Mouse (Mus musculus): Measurements from ENCODE around the gene Chga. TPM values are rescaled to one million over a fixed set of nuclear protein-coding genes. Genes with fewer than 3 reads are reported as not detected.

Chga gene
- total and polyA plus RNA-seq, 3 experiments, result not detected

- TF ChIP-seq ZC3H11A (IDR thresholded peaks at IDR 0.05; ENCODE audit: low read depth, low read length), result no peak
- TF ChIP-seq ELF1 (IDR thresholded peaks at IDR 0.05; ENCODE audit: low read depth, low read length), result no peak
- no peak for TF ChIP-seq USF2 (IDR thresholded peaks at IDR 0.05; ENCODE audit: borderline replicate concordance in 1 of 2, insufficient read depth in 1 of 2, low read depth in 1 of 2, low read length in 2 of 2)
- TF ChIP-seq POLR2A (IDR thresholded peaks at IDR 0.05; ENCODE audit: control insufficient read depth in 1 of 2, insufficient read depth in 1 of 2, low read depth in 1 of 2, low read length in 2 of 2, poor library complexity in 1 of 2), result no peak
- no peak for TF ChIP-seq CTCF (IDR thresholded peaks at IDR 0.05 in 2 of 3, conservative IDR thresholded peaks at IDR 0.05 in 1 of 3; ENCODE audit: control insufficient read depth in 1 of 3, insufficient read depth in 1 of 3, low read depth in 2 of 3, low read length in 3 of 3, poor library complexity in 1 of 3, severe bottlenecking in 1 of 3)
- TF ChIP-seq POLR2AphosphoS2 (IDR thresholded peaks at IDR 0.05; ENCODE audit: low read length), result no peak
- TF ChIP-seq ZKSCAN1 (IDR thresholded peaks at IDR 0.05; ENCODE audit: low read depth, low read length), result no peak
- TF ChIP-seq TAL1 (IDR thresholded peaks at IDR 0.05; ENCODE audit: low read length), result no peak
- TF ChIP-seq SIN3A (IDR thresholded peaks at IDR 0.05; ENCODE audit: low read length), result no peak
- no peak for TF ChIP-seq HCFC1 (IDR thresholded peaks at IDR 0.05; ENCODE audit: low read depth, low read length)
- TF ChIP-seq E2F4 (IDR thresholded peaks at IDR 0.05; ENCODE audit: borderline replicate concordance, low read depth, low read length), result no peak
- TF ChIP-seq TCF12 (IDR thresholded peaks at IDR 0.05; ENCODE audit: low read depth, low read length), result no peak
- no peaks in the 10 kb centered on the region for H3K9me3 ChIP-seq (replicated peaks; ENCODE audit: insufficient read depth, low read length)
- H3K4me1 ChIP-seq (ENCODE audit: control insufficient read depth in 1 of 2, insufficient read depth in 2 of 2, low read length in 2 of 2), result no peaks in the 10 kb centered on the region
- H3K4me3 ChIP-seq (ENCODE audit: control insufficient read depth in 1 of 2, insufficient read depth in 1 of 2, low read depth in 2 of 2, low read length in 2 of 2), result no peak overlapping the region
- no peaks in the 10 kb centered on the region; a peak in 1 of 4 replicates for H3K36me3 ChIP-seq (ENCODE audit: control insufficient read depth in 1 of 2, insufficient read depth in 2 of 2, low read length in 2 of 2)
- H3K9ac ChIP-seq (ENCODE audit: control insufficient read depth, low read depth, low read length, poor library complexity, severe bottlenecking), result no peak overlapping the region
- H3K27ac ChIP-seq (ENCODE audit: control insufficient read depth, low read depth, low read length), result no peak overlapping the region
- H3K27me3 ChIP-seq (ENCODE audit: control insufficient read depth in 1 of 2, insufficient read depth in 2 of 2, low read length in 2 of 2), result no peaks in the 10 kb centered on the region
- no peak for DNase-seq (ENCODE audit: low read depth, low spot score)
- H3K79me2 ChIP-seq (ENCODE audit: control insufficient read depth, insufficient read depth, low read length, poor library complexity), result no peaks in the 10 kb centered on the region
Observed at GRCm38 (mm10) chr12:102593699-102594098, 38.9 kb downstream of the Chga start.

GRCm38 (mm10) chr12:102594627-102595026 lies 39.9 kb downstream of the Chga start:
- peaks cover 0 to 1% of the 10 kb centered on the region in 2 experiments; a peak in 2 of 4 replicates for H3K36me3 ChIP-seq (ENCODE audit: control insufficient read depth in 1 of 2, insufficient read depth in 2 of 2, low read length in 2 of 2)

GRCm38 (mm10) chr12:102596410-102596809 lies 41.6 kb downstream of the Chga start:
- TF ChIP-seq POLR2AphosphoS5 (IDR thresholded peaks at IDR 0.05; ENCODE audit: borderline replicate concordance, low read depth, low read length) (no peak), GABPA (IDR thresholded peaks at IDR 0.05; ENCODE audit: low read depth, low read length) (no peak), CTCF (IDR thresholded peaks at IDR 0.05 in 2 of 3, conservative IDR thresholded peaks at IDR 0.05 in 1 of 3; ENCODE audit: control insufficient read depth in 1 of 3, insufficient read depth in 1 of 3, low read depth in 2 of 3, low read length in 3 of 3, poor library complexity in 1 of 3, severe bottlenecking in 1 of 3) (peak; percentile 69 to 88 (median 76)), TAL1 (IDR thresholded peaks at IDR 0.05; ENCODE audit: low read length) (no peak), RAD21 (IDR thresholded peaks at IDR 0.05; ENCODE audit: low read depth, low read length) (peak; percentile 45), MYC (IDR thresholded peaks at IDR 0.05; ENCODE audit: low read depth, low read length) (no peak), TBP (IDR thresholded peaks at IDR 0.05; ENCODE audit: low read depth, low read length) (no peak), TCF12 (IDR thresholded peaks at IDR 0.05; ENCODE audit: low read depth, low read length) (no peak), EP300 (IDR thresholded peaks at IDR 0.05; ENCODE audit: low read depth in 1 of 2, low read length in 2 of 2) (no peak), RCOR1 (IDR thresholded peaks at IDR 0.05; ENCODE audit: low read depth, low read length) (no peak), ELF1 (IDR thresholded peaks at IDR 0.05; ENCODE audit: low read depth, low read length) (no peak), ZC3H11A (IDR thresholded peaks at IDR 0.05; ENCODE audit: low read depth, low read length) (peak; percentile 8; the same call in 1 of the 2 replicates), SMC3 (IDR thresholded peaks at IDR 0.05; ENCODE audit: low read depth, low read length) (peak; percentile 35), MYB (IDR thresholded peaks at IDR 0.05; ENCODE audit: low read depth, low read length) (no peak), POLR2AphosphoS2 (IDR thresholded peaks at IDR 0.05; ENCODE audit: low read length) (no peak)
- H3K4me3 ChIP-seq (ENCODE audit: control insufficient read depth in 1 of 2, insufficient read depth in 1 of 2, low read depth in 2 of 2, low read length in 2 of 2), result no peak overlapping the region
- H3K9ac ChIP-seq (ENCODE audit: control insufficient read depth, low read depth, low read length, poor library complexity, severe bottlenecking), result no peak overlapping the region
- DNase-seq (ENCODE audit: low read depth, low spot score), result peak; percentile 36
- H3K36me3 ChIP-seq (ENCODE audit: control insufficient read depth in 1 of 2, insufficient read depth in 2 of 2, low read length in 2 of 2), result peaks cover 0 to 1% of the 10 kb centered on the region in 2 experiments; a peak in 2 of 4 replicates
- no peaks in the 10 kb centered on the region for H3K79me2 ChIP-seq (ENCODE audit: control insufficient read depth, insufficient read depth, low read length, poor library complexity)
- no peaks in the 10 kb centered on the region for H3K9me3 ChIP-seq (replicated peaks; ENCODE audit: insufficient read depth, low read length)
- H3K4me1 ChIP-seq (ENCODE audit: control insufficient read depth in 1 of 2, insufficient read depth in 2 of 2, low read length in 2 of 2), result no peaks in the 10 kb centered on the region
- no peaks in the 10 kb centered on the region for H3K27me3 ChIP-seq (ENCODE audit: control insufficient read depth in 1 of 2, insufficient read depth in 2 of 2, low read length in 2 of 2)
- H3K27ac ChIP-seq (ENCODE audit: control insufficient read depth, low read depth, low read length), result no peak overlapping the region

More at GRCm38 (mm10) chr12:102594627-102595026, 39.9 kb downstream of the Chga start:
- no peaks in the 10 kb centered on the region for H3K4me1 ChIP-seq (ENCODE audit: control insufficient read depth in 1 of 2, insufficient read depth in 2 of 2, low read length in 2 of 2)
- H3K79me2 ChIP-seq (ENCODE audit: control insufficient read depth, insufficient read depth, low read length, poor library complexity), result no peaks in the 10 kb centered on the region
- TF ChIP-seq GABPA (IDR thresholded peaks at IDR 0.05; ENCODE audit: low read depth, low read length) (no peak), SMC3 (IDR thresholded peaks at IDR 0.05; ENCODE audit: low read depth, low read length) (no peak), CTCF (IDR thresholded peaks at IDR 0.05 in 2 of 3, conservative IDR thresholded peaks at IDR 0.05 in 1 of 3; ENCODE audit: control insufficient read depth in 1 of 3, insufficient read depth in 1 of 3, low read depth in 2 of 3, low read length in 3 of 3, poor library complexity in 1 of 3, severe bottlenecking in 1 of 3) (peak in 1 of 3 experiments; percentile 11; a peak in 1 of 6 replicates), MAFK (IDR thresholded peaks at IDR 0.05; ENCODE audit: borderline replicate concordance, low read depth, low read length) (no peak), MYC (IDR thresholded peaks at IDR 0.05; ENCODE audit: low read depth, low read length) (no peak), HCFC1 (IDR thresholded peaks at IDR 0.05; ENCODE audit: low read depth, low read length) (no peak)
- H3K27ac ChIP-seq (ENCODE audit: control insufficient read depth, low read depth, low read length), result no peak overlapping the region
- DNase-seq (ENCODE audit: low read depth, low spot score), result no peak
- no peaks in the 10 kb centered on the region for H3K27me3 ChIP-seq (ENCODE audit: control insufficient read depth in 1 of 2, insufficient read depth in 2 of 2, low read length in 2 of 2)
- no peak overlapping the region for H3K9ac ChIP-seq (ENCODE audit: control insufficient read depth, low read depth, low read length, poor library complexity, severe bottlenecking)
- no peak overlapping the region for H3K4me3 ChIP-seq (ENCODE audit: control insufficient read depth in 1 of 2, insufficient read depth in 1 of 2, low read depth in 2 of 2, low read length in 2 of 2)
- H3K9me3 ChIP-seq (replicated peaks; ENCODE audit: insufficient read depth, low read length), result no peaks in the 10 kb centered on the region
